Mouse (Mus musculus) limb, embryonic 12.5 days (tissue): ENCODE results near the gene Olfr699. TPM values are rescaled to one million over a fixed set of nuclear protein-coding genes. Genes with fewer than 3 reads are reported as not detected.

ENCODE experiments used
- polyA plus RNA-seq: library from polyadenylated mRNA; unstranded; fragments of >200 nt; fragmentation: Nextera tagmentation; extraction: Ambion mirVana; gene quantifications from 2 replicates; pipeline ENCODE4 v1.2.1, GENCODE M21; 2016

Olfr699 gene
- polyA plus RNA-seq, 1 experiment from 2014 or later, result not detected

Other genes starting within 250 kb of the Olfr699 start
- gene Olfr693, start 112.6 kb downstream of the Olfr699 start, polyA plus RNA-seq, result not detected in 2 replicates
- not detected in 2 replicates for gene Olfr694, start 101.4 kb downstream of the Olfr699 start, polyA plus RNA-seq
- gene Olfr695, start 76.8 kb downstream of the Olfr699 start, polyA plus RNA-seq, result not detected in 2 replicates
- gene Olfr697, start 50.8 kb downstream of the Olfr699 start, polyA plus RNA-seq, result not detected in 2 replicates
- gene Olfr698, start 37.8 kb downstream of the Olfr699 start, polyA plus RNA-seq, result not detected in 2 replicates
- gene Olfr700, start 15.6 kb upstream of the Olfr699 start, polyA plus RNA-seq, result not detected in 2 replicates
- gene Olfr701, start 20.9 kb upstream of the Olfr699 start, polyA plus RNA-seq, result not detected in 2 replicates
- gene Olfr702, start 40.7 kb upstream of the Olfr699 start, polyA plus RNA-seq, result not detected in 2 replicates
- gene Olfr703, start 50.2 kb upstream of the Olfr699 start, polyA plus RNA-seq, result not detected in 2 replicates
- gene Olfr704, start 70.0 kb upstream of the Olfr699 start, polyA plus RNA-seq, result not detected in 2 replicates
- not detected in 2 replicates for gene Olfr705, start 83.7 kb upstream of the Olfr699 start, polyA plus RNA-seq
- not detected in 2 replicates for gene Olfr706, start 95.0 kb upstream of the Olfr699 start, polyA plus RNA-seq
- gene Olfr707, start 108.0 kb upstream of the Olfr699 start, polyA plus RNA-seq, result not detected in 2 replicates
- gene Olfr1532-ps1, start 114.8 kb upstream of the Olfr699 start, polyA plus RNA-seq, result not detected in 2 replicates
- not detected in 2 replicates for gene Olfr709-ps1, start 139.0 kb upstream of the Olfr699 start, polyA plus RNA-seq
- not detected in 2 replicates for gene Olfr710, start 155.1 kb upstream of the Olfr699 start, polyA plus RNA-seq
- not detected in 2 replicates for gene Olfr6, start 170.7 kb upstream of the Olfr699 start, polyA plus RNA-seq
- gene Olfr711, start 182.3 kb upstream of the Olfr699 start, polyA plus RNA-seq, result not detected in 2 replicates
- gene Olfr2, start 212.9 kb upstream of the Olfr699 start, polyA plus RNA-seq, result not detected in 2 replicates
- gene Olfr713, start 238.0 kb upstream of the Olfr699 start, polyA plus RNA-seq, result not detected in 2 replicates